Mouse (Mus musculus): ENCODE measurements around the gene Noto. TPM values are rescaled to one million over a fixed set of nuclear protein-coding genes. Genes with fewer than 3 reads are reported as not detected.

Noto gene
- polyA plus RNA-seq, 1 experiment from 2014 or later, result not detected

GRCm38 (mm10) chr6:85388608-85389007, 35.1 kb upstream of the Noto start:
- 47% methylated on average over 5 of the region's 5 CpGs for WGBS
- Histone ChIP-seq H3K9me3 (replicated peaks) (0 out of 2 replicates have a peak, but pooled peaks cover 2% of the 10 kb centered on the region), H3K27me3 (replicated peaks) (peaks cover 28% of the 10 kb centered on the region), H3K4me1 (replicated peaks) (no peaks in the 10 kb centered on the region), H3K9ac (no peak overlapping the region), H3K36me3 (no peaks in the 10 kb centered on the region), H3K4me2 (no peak overlapping the region), H3K27ac (ENCODE audit: poor library complexity, severe bottlenecking) (no peak overlapping the region), H3K4me3 (no peak overlapping the region)
- no peak for ATAC-seq (ENCODE audit: insufficient number of reproducible peaks, low FRiP score)

GRCm38 (mm10) chr6:85391803-85392202, 31.9 kb upstream of the Noto start:
- Histone ChIP-seq H3K27me3 (replicated peaks) (peaks cover 19% of the 10 kb centered on the region; the same call in 1 of the 2 replicates), H3K36me3 (no peaks in the 10 kb centered on the region), H3K4me2 (no peak overlapping the region), H3K27ac (ENCODE audit: poor library complexity, severe bottlenecking) (no peak overlapping the region), H3K4me1 (replicated peaks) (no peaks in the 10 kb centered on the region), H3K9ac (no peak overlapping the region), H3K9me3 (replicated peaks) (peaks cover 4% of the 10 kb centered on the region; the same call in 1 of the 2 replicates), H3K4me3 (no peak overlapping the region)
- no peak for ATAC-seq (ENCODE audit: insufficient number of reproducible peaks, low FRiP score)
- 17% methylated on average over 6 of the region's 7 CpGs for WGBS

- Histone ChIP-seq H3K27ac (ENCODE audit: poor library complexity, severe bottlenecking) (no peak overlapping the region), H3K4me3 (no peak overlapping the region), H3K9me3 (replicated peaks) (peaks cover 4% of the 10 kb centered on the region; the same call in 1 of the 2 replicates), H3K9ac (no peak overlapping the region), H3K27me3 (replicated peaks) (peaks cover 7% of the 10 kb centered on the region; the same call in 1 of the 2 replicates), H3K4me1 (replicated peaks) (no peaks in the 10 kb centered on the region), H3K4me2 (no peak overlapping the region), H3K36me3 (no peaks in the 10 kb centered on the region)
- 72% methylated on average over 2 of the region's 2 CpGs for WGBS
- no peak for ATAC-seq (ENCODE audit: insufficient number of reproducible peaks, low FRiP score)
Observed at GRCm38 (mm10) chr6:85395360-85395759, 28.3 kb upstream of the Noto start.

GRCm38 (mm10) chr6:85397165-85397564, 26.5 kb upstream of the Noto start:
- Histone ChIP-seq H3K27ac (ENCODE audit: poor library complexity, severe bottlenecking) (no peak overlapping the region), H3K9me3 (replicated peaks) (peaks cover 4% of the 10 kb centered on the region; the same call in 1 of the 2 replicates), H3K4me3 (no peak overlapping the region), H3K4me2 (no peak overlapping the region), H3K36me3 (no peaks in the 10 kb centered on the region), H3K27me3 (replicated peaks) (peaks cover 3% of the 10 kb centered on the region; the same call in 1 of the 2 replicates), H3K4me1 (replicated peaks) (no peaks in the 10 kb centered on the region), H3K9ac (no peak overlapping the region)
- WGBS, result 21% methylated on average over 1 of the region's 1 CpGs
- no peak for ATAC-seq (ENCODE audit: insufficient number of reproducible peaks, low FRiP score)

GRCm38 (mm10) chr6:85399715-85400114, 24.0 kb upstream of the Noto start:
- no peak for ATAC-seq (ENCODE audit: insufficient number of reproducible peaks, low FRiP score)
- H3K4me3 ChIP-seq, result no peak overlapping the region
- 24% methylated on average over 5 of the region's 5 CpGs for WGBS

GRCm38 (mm10) chr6:85402613-85403012, 21.1 kb upstream of the Noto start:
- no peak overlapping the region for H3K9ac ChIP-seq
- H3K4me3 ChIP-seq, result no peak overlapping the region
- ATAC-seq (ENCODE audit: insufficient number of reproducible peaks, low FRiP score), result no peak
- no peaks in the 10 kb centered on the region for H3K9me3 ChIP-seq (replicated peaks)
- no peak overlapping the region for H3K27ac ChIP-seq (ENCODE audit: poor library complexity, severe bottlenecking)
- no peaks in the 10 kb centered on the region for H3K4me1 ChIP-seq (replicated peaks)
- no peak overlapping the region for H3K4me2 ChIP-seq
- H3K27me3 ChIP-seq (replicated peaks), result peaks cover 25% of the 10 kb centered on the region
- H3K36me3 ChIP-seq, result no peaks in the 10 kb centered on the region
- 41% methylated on average over 2 of the region's 2 CpGs for WGBS

More at GRCm38 (mm10) chr6:85399715-85400114, 24.0 kb upstream of the Noto start:
- Histone ChIP-seq H3K4me1 (replicated peaks) (no peaks in the 10 kb centered on the region), H3K27me3 (replicated peaks) (no peaks in the 10 kb centered on the region), H3K4me2 (no peak overlapping the region), H3K36me3 (no peaks in the 10 kb centered on the region), H3K27ac (ENCODE audit: poor library complexity, severe bottlenecking) (no peak overlapping the region), H3K9me3 (replicated peaks) (peaks cover 4% of the 10 kb centered on the region; the same call in 1 of the 2 replicates), H3K9ac (no peak overlapping the region)

GRCm38 (mm10) chr6:85403039-85403438, 20.6 kb upstream of the Noto start:
- ATAC-seq (ENCODE audit: insufficient number of reproducible peaks, low FRiP score), result no peak
- no peak overlapping the region for H3K9ac ChIP-seq
- no peak overlapping the region for H3K4me2 ChIP-seq
- no peaks in the 10 kb centered on the region for H3K9me3 ChIP-seq (replicated peaks)
- no peaks in the 10 kb centered on the region for H3K4me1 ChIP-seq (replicated peaks)
- H3K27ac ChIP-seq (ENCODE audit: poor library complexity, severe bottlenecking), result no peak overlapping the region
- no peak overlapping the region for H3K4me3 ChIP-seq
- WGBS, result 75% methylated on average over 10 of the region's 10 CpGs
- H3K27me3 ChIP-seq (replicated peaks), result peaks cover 29% of the 10 kb centered on the region
- no peaks in the 10 kb centered on the region for H3K36me3 ChIP-seq

GRCm38 (mm10) chr6:85409003-85409402, 14.7 kb upstream of the Noto start:
- H3K4me2 ChIP-seq, result peak overlapping the region; percentile 61
- H3K4me3 ChIP-seq, result peak overlapping the region; percentile 38
- H3K9ac ChIP-seq, result peak overlapping the region; percentile 37; the same call in 1 of the 2 replicates
- no peaks in the 10 kb centered on the region for H3K36me3 ChIP-seq
- 2% methylated on average over 31 of the region's 31 CpGs for WGBS
- no peak overlapping the region for H3K27ac ChIP-seq (ENCODE audit: poor library complexity, severe bottlenecking)
- no peak for ATAC-seq (ENCODE audit: insufficient number of reproducible peaks, low FRiP score)
- no peaks in the 10 kb centered on the region for H3K9me3 ChIP-seq (replicated peaks)
- H3K4me1 ChIP-seq (replicated peaks), result peaks cover 6% of the 10 kb centered on the region
- peaks cover 59% of the 10 kb centered on the region for H3K27me3 ChIP-seq (replicated peaks)

- Histone ChIP-seq H3K9ac (no peak overlapping the region), H3K4me3 (no peak overlapping the region), H3K27me3 (replicated peaks) (peaks cover 65% of the 10 kb centered on the region), H3K9me3 (replicated peaks) (no peaks in the 10 kb centered on the region), H3K4me1 (replicated peaks) (peaks cover 6% of the 10 kb centered on the region), H3K4me2 (no peak overlapping the region), H3K36me3 (no peaks in the 10 kb centered on the region), H3K27ac (ENCODE audit: poor library complexity, severe bottlenecking) (no peak overlapping the region)
- peak; percentile 55; the same call in 1 of the 2 replicates for ATAC-seq (ENCODE audit: insufficient number of reproducible peaks, low FRiP score)
- WGBS, result 10% methylated on average over 13 of the region's 13 CpGs
Observed at GRCm38 (mm10) chr6:85410771-85411273, 12.9 kb upstream of the Noto start.

GRCm38 (mm10) chr6:85415829-85416228, 7.9 kb upstream of the Noto start:
- Histone ChIP-seq H3K4me1 (replicated peaks) (no peaks in the 10 kb centered on the region), H3K27ac (ENCODE audit: poor library complexity, severe bottlenecking) (no peak overlapping the region), H3K9me3 (replicated peaks) (no peaks in the 10 kb centered on the region), H3K36me3 (no peaks in the 10 kb centered on the region), H3K27me3 (replicated peaks) (peaks cover 30% of the 10 kb centered on the region), H3K9ac (no peak overlapping the region), H3K4me3 (no peak overlapping the region), H3K4me2 (no peak overlapping the region)
- no peak for ATAC-seq (ENCODE audit: insufficient number of reproducible peaks, low FRiP score)
- 51% methylated on average over 3 of the region's 3 CpGs for WGBS

GRCm38 (mm10) chr6:85419150-85419549, 4.5 kb upstream of the Noto start:
- Histone ChIP-seq H3K4me2 (no peak overlapping the region), H3K4me1 (replicated peaks) (peaks cover 7% of the 10 kb centered on the region; the same call in 1 of the 2 replicates), H3K36me3 (no peaks in the 10 kb centered on the region), H3K9ac (no peak overlapping the region), H3K27me3 (replicated peaks) (peaks cover 50% of the 10 kb centered on the region), H3K27ac (ENCODE audit: poor library complexity, severe bottlenecking) (no peak overlapping the region), H3K9me3 (replicated peaks) (no peaks in the 10 kb centered on the region), H3K4me3 (no peak overlapping the region)
- ATAC-seq (ENCODE audit: insufficient number of reproducible peaks, low FRiP score), result no peak
- WGBS, result 85% methylated on average over 2 of the region's 2 CpGs

All from heart, embryonic 12.5 days (tissue).